Mouse (Mus musculus): ENCODE results near the gene Plau. TPM values are rescaled to one million over a fixed set of nuclear protein-coding genes. Genes with fewer than 3 reads are reported as not detected.

Gene Plau
- polyA plus RNA-seq, 1 experiment from 2014 or later = 0.15 TPM

DNA sequence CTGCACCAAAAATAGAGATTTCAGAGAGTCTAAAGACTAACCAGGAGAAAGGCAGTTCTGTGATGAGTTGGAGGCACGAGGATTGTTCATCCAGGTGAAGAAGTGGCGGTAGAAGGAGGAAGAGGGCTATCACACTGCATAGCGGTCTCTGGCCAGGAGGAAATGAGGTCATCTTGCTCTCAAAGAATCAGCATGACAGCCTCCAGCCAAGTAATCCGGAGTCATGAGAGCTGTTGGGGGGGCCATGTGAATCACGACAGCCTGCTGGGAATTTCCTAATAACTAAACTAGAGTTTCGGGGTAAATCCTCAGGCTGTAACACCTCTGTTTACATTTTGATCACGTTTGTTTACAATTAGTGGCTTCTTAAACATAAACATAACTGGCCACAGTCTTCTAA is 2.3 kb upstream of the Plau start:
- WGBS = 71% methylated on average over 7 of the region's 7 CpGs
- ATAC-seq (ENCODE audit: low FRiP score) = no peak
- Histone ChIP-seq H3K36me3 (replicated peaks) (no peaks in the 10 kb centered on the region), H3K4me1 (peaks cover 7% of the 10 kb centered on the region; the same call in 1 of the 2 replicates), H3K4me2 (no peak overlapping the region), H3K9me3 (no peaks in the 10 kb centered on the region), H3K4me3 (replicated peaks) (no peak overlapping the region), H3K9ac (no peak overlapping the region), H3K27me3 (peaks cover 25% of the 10 kb centered on the region), H3K27ac (no peak overlapping the region)

DNA sequence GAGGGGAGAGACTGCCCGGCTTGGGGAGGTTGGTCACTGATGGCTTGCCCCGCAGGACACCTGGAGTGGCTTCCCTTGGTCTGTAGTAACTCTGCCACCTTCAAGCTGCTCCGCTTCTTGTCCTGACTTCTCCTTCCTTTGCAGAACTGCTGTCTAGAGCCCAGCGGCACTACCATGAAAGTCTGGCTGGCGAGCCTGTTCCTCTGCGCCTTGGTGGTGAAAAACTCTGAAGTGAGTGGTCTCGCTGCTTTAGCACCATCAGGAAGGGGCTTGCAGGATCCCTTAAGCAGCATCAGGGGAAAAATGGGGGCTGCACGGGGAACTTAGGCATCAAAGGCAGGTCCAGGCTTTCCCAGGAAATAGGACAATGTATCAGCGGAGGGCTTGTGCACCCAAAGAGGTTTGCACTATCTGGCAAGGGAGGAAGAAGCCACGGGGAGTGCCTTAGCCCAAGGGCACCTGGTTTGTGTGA is 481 bp downstream of the Plau start:
- peak overlapping the region; percentile 73 for H3K9ac ChIP-seq
- H3K4me2 ChIP-seq = peak overlapping the region; percentile 96
- H3K4me3 ChIP-seq (replicated peaks) = peak overlapping the region; percentile 50
- no peak for ATAC-seq (ENCODE audit: low FRiP score)
- no peaks in the 10 kb centered on the region for H3K36me3 ChIP-seq (replicated peaks)
- peaks cover 29% of the 10 kb centered on the region for H3K27me3 ChIP-seq
- WGBS = 8% methylated on average over 10 of the region's 10 CpGs
- H3K9me3 ChIP-seq = no peaks in the 10 kb centered on the region
- peak overlapping the region; percentile 33; the same call in 1 of the 2 replicates for H3K27ac ChIP-seq
- H3K4me1 ChIP-seq = peaks cover 7% of the 10 kb centered on the region; the same call in 1 of the 2 replicates

DNA sequence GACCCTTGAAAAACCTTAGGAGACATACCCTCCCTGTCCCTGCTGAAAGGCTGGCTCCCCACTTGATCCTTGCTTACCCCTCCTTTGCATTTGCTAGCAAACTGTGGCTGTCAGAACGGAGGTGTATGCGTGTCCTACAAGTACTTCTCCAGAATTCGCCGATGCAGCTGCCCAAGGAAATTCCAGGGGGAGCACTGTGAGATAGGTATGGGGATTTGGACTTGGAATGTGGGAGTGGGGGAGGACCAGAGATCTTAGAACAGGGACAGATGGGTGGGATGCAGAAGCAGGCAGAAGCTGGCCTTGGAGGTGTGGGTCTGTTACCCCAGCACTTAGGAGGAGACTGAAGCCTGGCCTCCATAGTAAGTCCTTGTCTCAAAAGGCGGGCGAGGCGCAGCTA is 1.2 kb downstream of the Plau start:
- Histone ChIP-seq H3K27me3 (peaks cover 29% of the 10 kb centered on the region), H3K9me3 (no peaks in the 10 kb centered on the region), H3K4me2 (no peak overlapping the region), H3K36me3 (replicated peaks) (no peaks in the 10 kb centered on the region), H3K4me1 (peaks cover 7% of the 10 kb centered on the region; the same call in 1 of the 2 replicates), H3K4me3 (replicated peaks) (no peak overlapping the region), H3K9ac (no peak overlapping the region), H3K27ac (no peak overlapping the region)
- WGBS = 73% methylated on average over 7 of the region's 7 CpGs
- ATAC-seq (ENCODE audit: low FRiP score) = no peak

DNA sequence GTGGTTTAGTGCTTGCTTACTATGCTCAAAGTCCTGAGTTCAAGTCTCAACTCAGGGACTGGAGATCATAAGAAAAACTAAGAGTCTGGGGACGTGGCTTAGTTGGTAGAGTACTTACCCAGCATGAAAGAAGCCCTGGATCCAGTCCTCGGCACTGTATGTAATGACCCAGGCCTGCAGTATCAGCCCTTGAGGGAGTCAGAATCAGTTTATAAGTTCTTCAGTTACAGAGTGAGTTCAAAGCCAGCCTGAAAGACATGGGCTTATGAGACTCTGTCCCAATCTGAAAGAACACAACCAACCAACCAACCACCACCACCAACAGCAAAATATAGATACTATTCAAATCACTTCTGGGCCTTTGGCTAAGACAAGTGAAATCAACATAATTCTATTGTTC is 5.1 kb downstream of the Plau start:
- H3K4me2 ChIP-seq = no peak overlapping the region
- H3K36me3 ChIP-seq (replicated peaks) = no peaks in the 10 kb centered on the region
- H3K4me1 ChIP-seq = peaks cover 7% of the 10 kb centered on the region; the same call in 1 of the 2 replicates
- no peaks in the 10 kb centered on the region for H3K9me3 ChIP-seq
- H3K27ac ChIP-seq = no peak overlapping the region
- whole genome bisulfite sequencing = 85% methylated on average over 2 of the region's 2 CpGs
- H3K4me3 ChIP-seq (replicated peaks) = no peak overlapping the region
- H3K27me3 ChIP-seq = peaks cover 25% of the 10 kb centered on the region
- no peak overlapping the region for H3K9ac ChIP-seq
- ATAC-seq (ENCODE audit: low FRiP score) = no peak

DNA sequence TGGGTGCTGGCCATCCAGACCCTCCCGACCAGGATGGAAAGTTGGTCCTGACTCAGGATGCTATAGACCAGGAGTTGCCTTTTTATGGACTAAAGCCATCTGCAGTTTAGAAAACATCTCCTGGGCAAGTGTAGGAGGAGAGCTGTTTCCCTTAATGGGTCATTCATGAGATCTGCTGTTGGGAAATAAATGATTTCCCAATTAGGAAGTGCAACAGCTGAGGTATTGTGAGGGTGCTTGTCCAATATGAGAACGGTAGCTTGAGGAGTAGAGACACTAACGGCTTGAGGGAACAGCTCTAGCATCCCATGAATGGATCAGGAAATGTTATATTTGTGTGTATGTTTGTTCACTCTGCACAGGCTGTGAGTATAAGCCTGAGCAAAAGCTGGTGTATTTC is 6.2 kb downstream of the Plau start:
- H3K4me3 ChIP-seq (replicated peaks) = no peak overlapping the region
- no peak overlapping the region for H3K4me2 ChIP-seq
- ATAC-seq (ENCODE audit: low FRiP score) = no peak
- H3K27me3 ChIP-seq = peaks cover 14% of the 10 kb centered on the region
- no peak overlapping the region for H3K9ac ChIP-seq
- no peaks in the 10 kb centered on the region for H3K4me1 ChIP-seq
- H3K27ac ChIP-seq = no peak overlapping the region
- H3K36me3 ChIP-seq (replicated peaks) = no peaks in the 10 kb centered on the region
- 80% methylated on average over 3 of the region's 3 CpGs for WGBS
- no peaks in the 10 kb centered on the region for H3K9me3 ChIP-seq

DNA sequence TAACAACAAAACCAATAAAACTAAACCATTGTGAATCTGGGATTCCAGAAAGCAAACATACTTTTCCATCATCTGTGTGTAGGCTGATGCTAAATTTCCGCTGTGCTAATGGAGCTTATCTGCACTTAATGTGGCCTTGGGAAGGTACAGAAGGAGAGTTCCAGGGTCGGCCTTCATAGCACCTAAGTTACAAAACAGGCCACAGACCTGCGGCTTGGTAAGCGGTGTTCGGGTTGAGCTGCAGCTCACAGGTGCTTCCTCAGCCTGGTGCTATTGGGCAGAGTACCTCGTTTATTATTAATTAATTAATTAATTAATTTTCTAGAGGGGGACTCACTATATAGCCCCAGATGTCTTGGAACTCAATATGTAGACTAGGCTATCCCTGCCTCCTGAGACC is 7.7 kb downstream of the Plau start:
- Histone ChIP-seq H3K27ac (no peak overlapping the region), H3K4me3 (replicated peaks) (no peak overlapping the region), H3K36me3 (replicated peaks) (no peaks in the 10 kb centered on the region), H3K9ac (no peak overlapping the region), H3K9me3 (no peaks in the 10 kb centered on the region), H3K27me3 (peaks cover 4% of the 10 kb centered on the region; the same call in 1 of the 2 replicates), H3K4me1 (no peaks in the 10 kb centered on the region), H3K4me2 (no peak overlapping the region)
- 94% methylated on average over 6 of the region's 6 CpGs for WGBS
- no peak for ATAC-seq (ENCODE audit: low FRiP score)

DNA sequence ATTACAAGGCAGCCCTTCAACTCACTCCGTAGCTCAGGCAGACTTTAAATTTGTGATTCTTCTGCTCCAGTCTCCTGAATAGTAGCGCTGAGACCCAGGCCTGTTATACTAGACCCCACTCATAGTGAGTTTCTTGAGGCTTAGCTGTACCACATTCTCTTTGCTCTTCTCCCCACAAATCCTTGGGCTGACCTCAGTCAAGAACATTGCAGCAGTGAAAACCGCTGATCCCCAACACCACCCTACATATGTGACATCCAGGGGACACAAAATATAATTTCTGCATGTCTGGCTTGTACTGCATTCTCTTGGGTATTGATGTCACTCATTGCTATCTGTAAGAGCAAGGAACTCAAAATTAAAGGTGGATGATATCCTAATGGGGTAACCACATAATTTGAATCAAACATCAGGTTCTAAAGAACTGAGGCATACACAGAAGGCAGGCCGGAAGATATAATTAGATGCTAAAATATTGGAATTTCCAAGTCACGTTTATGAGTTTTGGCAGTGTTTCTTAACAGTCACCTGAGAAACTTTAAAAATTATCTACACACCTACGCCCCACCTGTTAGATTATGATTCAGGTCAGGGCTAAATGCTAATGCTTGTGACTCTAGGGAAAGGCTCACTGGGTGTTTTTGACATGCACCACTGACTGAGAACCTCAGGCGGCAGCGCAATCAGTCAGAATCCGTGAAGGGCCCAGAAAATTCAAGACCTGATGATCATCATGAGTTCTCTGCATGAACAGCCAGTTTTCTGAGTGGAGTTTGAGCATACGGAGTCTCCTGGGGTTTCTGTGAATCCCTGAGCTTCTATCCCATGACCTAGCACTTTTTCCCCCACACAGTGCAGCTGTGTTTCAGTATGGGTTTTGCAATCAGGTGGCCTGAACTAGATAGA is 8.5 kb downstream of the Plau start:
- Histone ChIP-seq H3K9me3 (no peaks in the 10 kb centered on the region), H3K9ac (no peak overlapping the region), H3K36me3 (replicated peaks) (no peaks in the 10 kb centered on the region), H3K4me3 (replicated peaks) (no peak overlapping the region), H3K27ac (no peak overlapping the region), H3K27me3 (no peaks in the 10 kb centered on the region), H3K4me1 (no peaks in the 10 kb centered on the region), H3K4me2 (no peak overlapping the region)
- no peak for ATAC-seq (ENCODE audit: low FRiP score)
- 91% methylated on average over 10 of the region's 10 CpGs for WGBS

DNA sequence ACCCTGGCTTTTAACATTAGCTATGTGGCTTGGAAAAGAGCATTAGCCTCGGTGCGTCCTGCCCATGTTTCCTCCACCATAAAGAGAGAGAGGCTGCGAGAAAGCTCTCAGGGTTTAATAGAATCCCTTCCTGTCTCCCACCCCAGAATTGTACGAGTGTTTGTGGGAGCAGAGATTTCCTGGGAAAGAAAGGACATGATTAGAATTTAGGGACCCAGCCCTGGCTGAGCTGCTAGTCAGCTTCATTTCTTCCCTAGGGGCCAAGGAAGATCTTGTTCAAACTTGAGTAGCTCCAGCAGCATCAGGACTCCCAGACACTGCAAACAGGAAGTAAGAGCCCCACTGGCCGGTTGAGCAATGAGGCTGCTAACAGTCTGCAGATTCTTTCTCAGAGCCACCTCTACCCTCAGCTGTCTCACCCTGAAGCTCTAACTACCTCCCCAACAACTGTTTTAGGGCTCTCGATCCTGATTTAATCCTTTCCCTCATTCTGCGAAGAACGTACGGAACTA is 9.2 kb downstream of the Plau start:
- Histone ChIP-seq H3K4me3 (replicated peaks) (no peak overlapping the region), H3K27me3 (no peaks in the 10 kb centered on the region), H3K9ac (no peak overlapping the region), H3K4me1 (no peaks in the 10 kb centered on the region), H3K4me2 (no peak overlapping the region), H3K27ac (no peak overlapping the region), H3K9me3 (no peaks in the 10 kb centered on the region), H3K36me3 (replicated peaks) (no peaks in the 10 kb centered on the region)
- ATAC-seq (ENCODE audit: low FRiP score) = no peak
- 81% methylated on average over 9 of the region's 9 CpGs for WGBS

DNA sequence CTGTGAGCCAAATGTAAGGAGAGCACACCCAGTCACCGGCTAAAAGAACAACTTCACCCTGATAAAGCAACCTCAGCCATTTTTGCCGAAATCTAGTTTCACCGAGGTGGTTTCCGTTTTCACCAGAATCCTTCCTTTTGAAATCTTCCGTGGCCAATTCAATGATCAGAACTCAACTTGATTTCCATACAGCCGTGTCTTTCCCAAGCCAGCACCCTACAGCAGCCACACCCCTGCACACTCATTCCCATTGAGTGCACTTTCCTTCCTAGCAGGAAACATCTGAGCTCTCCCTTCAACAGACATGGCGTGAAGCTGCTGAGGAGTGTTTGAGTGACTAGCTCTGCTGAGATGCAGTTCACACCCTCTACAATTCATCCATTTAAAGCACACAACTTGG is 9.8 kb downstream of the Plau start:
- WGBS = 85% methylated on average over 7 of the region's 7 CpGs
- Histone ChIP-seq H3K4me1 (no peaks in the 10 kb centered on the region), H3K9ac (no peak overlapping the region), H3K36me3 (replicated peaks) (no peaks in the 10 kb centered on the region), H3K9me3 (no peaks in the 10 kb centered on the region), H3K27me3 (no peaks in the 10 kb centered on the region), H3K4me2 (no peak overlapping the region), H3K4me3 (replicated peaks) (no peak overlapping the region), H3K27ac (no peak overlapping the region)
- ATAC-seq (ENCODE audit: low FRiP score) = no peak

DNA sequence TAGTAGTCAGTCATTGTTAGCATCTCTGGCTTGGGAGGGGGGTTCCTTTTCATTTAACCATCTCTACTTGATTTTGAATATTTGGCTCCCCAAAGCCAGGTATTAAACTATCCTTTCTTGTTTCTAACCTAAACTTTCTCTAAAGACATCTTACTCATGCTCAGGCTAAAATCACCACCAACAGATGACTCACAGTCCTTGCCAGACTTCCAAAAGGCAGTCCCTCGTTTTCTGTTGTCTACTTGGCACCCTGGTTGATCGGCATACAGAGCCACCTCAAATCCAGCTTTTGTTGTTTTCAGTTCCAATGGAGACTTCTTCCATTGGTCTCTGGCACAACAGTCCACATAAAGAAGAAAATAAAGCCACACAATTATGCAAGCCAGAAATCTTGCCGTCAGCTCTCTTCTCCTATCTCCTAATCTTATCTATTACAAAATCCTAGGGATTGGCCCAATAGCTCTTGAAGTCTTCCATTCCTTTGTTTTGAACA is 11.2 kb downstream of the Plau start:
- Histone ChIP-seq H3K9me3 (no peaks in the 10 kb centered on the region), H3K36me3 (replicated peaks) (no peaks in the 10 kb centered on the region), H3K4me2 (no peak overlapping the region), H3K4me1 (no peaks in the 10 kb centered on the region), H3K4me3 (replicated peaks) (no peak overlapping the region), H3K27me3 (no peaks in the 10 kb centered on the region), H3K27ac (no peak overlapping the region), H3K9ac (no peak overlapping the region)
- 80% methylated on average over 3 of the region's 3 CpGs for WGBS
- ATAC-seq (ENCODE audit: low FRiP score) = no peak

DNA sequence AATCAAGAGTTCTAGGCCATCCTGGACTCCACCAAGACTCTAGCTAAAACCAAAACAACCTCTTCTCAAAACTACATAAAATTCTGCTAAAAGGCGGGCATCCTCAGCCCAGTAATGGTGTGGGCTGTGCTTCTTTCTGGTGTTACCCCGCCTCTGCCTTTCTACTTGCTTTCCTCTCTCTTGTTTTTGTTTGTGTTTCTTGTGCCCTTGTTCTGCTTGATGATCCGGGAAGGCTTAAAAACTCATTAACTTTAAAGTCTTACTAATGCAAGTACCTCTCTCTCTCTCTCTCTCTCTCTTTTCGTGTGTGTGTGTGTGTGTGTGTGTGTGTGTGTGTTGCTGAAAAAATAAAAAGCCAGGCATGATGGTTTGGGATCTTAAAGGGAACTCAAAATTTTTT is 13.3 kb downstream of the Plau start:
- H3K4me1 ChIP-seq = no peaks in the 10 kb centered on the region

DNA sequence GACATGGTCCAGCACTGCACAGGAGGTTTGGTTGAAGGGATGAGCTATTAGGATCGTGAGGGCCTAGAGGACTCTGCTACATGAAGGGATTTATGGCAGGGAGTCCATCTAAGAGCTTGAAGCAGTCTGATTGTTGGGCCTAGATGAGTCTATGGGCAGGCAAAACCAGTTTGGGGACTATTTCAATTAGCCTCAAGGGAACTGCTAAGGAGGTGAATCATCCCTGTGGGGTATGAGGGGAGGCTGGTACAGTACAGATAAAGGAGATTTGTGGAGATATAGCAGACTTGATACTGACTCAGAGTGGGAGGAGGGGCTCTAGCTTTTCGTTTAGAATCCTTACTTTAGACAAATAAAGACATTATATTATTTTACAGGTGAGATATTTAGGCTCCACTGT is 14.0 kb downstream of the Plau start:
- WGBS = 82% methylated on average over 2 of the region's 2 CpGs
- Histone ChIP-seq H3K36me3 (replicated peaks) (no peaks in the 10 kb centered on the region), H3K4me3 (replicated peaks) (no peak overlapping the region), H3K9ac (no peak overlapping the region), H3K4me1 (no peaks in the 10 kb centered on the region), H3K27me3 (no peaks in the 10 kb centered on the region), H3K9me3 (no peaks in the 10 kb centered on the region), H3K27ac (no peak overlapping the region), H3K4me2 (no peak overlapping the region)
- no peak for ATAC-seq (ENCODE audit: low FRiP score)

More for the DNA sequence above, 13.3 kb downstream of the Plau start:
- Histone ChIP-seq H3K27me3 (no peaks in the 10 kb centered on the region), H3K36me3 (replicated peaks) (no peaks in the 10 kb centered on the region), H3K9me3 (no peaks in the 10 kb centered on the region), H3K4me3 (replicated peaks) (no peak overlapping the region), H3K27ac (no peak overlapping the region), H3K9ac (no peak overlapping the region), H3K4me2 (no peak overlapping the region)
- no peak for ATAC-seq (ENCODE audit: low FRiP score)
- WGBS = 66% methylated on average over 4 of the region's 4 CpGs

DNA sequence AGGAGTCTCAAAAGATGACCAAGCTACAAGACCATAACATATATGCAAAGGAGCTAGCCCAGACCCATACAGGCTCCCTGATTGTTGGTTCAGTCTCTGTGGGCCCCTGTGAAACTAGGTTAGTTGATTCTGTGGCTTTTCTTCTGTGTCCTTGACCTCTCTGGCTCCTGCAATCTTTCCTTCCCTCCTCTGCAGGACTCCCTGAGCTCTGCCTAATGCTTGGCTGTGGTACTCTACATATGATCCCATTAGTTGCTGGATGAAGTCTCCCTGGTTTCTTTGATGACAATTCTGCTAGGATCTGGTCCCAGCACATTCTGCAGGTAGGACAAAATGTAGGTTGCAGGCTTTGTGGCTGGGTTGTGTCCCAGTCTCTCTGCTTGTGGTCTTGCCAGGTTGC is 15.3 kb downstream of the Plau start:
- Histone ChIP-seq H3K9me3 (no peaks in the 10 kb centered on the region), H3K27ac (no peak overlapping the region), H3K27me3 (no peaks in the 10 kb centered on the region), H3K4me2 (no peak overlapping the region), H3K9ac (no peak overlapping the region), H3K36me3 (replicated peaks) (no peaks in the 10 kb centered on the region), H3K4me3 (replicated peaks) (no peak overlapping the region), H3K4me1 (no peaks in the 10 kb centered on the region)
- no peak for ATAC-seq (ENCODE audit: low FRiP score)
